Mouse (Mus musculus) lung, postnatal 14 days (tissue): ENCODE measurements around the gene Bmp4.

ENCODE experiments used
- DNase-seq: peaks from one replicate; pipeline ENCODE4 v3.0.0; 2021

Gene Bmp4

DNA sequence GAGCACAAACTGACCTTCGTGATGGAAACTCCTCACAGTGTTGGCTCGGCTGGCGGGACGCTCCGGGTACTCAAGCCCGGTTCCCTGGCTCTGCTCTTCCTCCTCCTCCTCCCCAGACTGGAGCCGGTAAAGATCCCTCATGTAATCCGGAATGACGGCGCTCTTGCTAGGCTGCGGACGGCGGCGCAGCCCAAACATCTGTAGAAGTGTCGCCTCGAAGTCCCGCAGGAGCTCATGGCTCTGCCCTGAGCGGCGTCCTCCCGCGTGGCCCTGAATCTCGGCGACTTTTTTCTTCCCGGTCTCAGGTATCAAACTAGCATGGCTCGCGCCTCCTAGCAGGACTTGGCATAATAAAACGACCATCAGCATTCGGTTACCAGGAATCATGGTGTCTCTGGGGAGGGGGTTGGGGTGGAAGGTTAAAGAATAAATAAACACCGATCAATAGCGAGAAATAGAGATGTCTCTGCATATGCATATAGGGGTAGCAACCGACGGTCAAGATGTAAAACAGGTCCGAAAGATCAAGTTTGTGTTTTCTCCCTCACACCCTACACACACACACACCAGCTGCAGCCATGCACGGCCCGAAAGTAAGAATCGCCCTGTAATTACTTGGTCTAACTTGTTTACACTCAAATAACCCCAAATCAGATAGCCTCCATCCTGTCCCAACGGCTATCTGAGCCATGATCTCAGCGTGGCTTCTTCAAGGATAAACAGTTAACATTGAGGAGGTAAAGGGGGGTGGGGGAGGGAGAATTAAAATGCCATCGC, 4.6 kb downstream of the Bmp4 start:
- no peak for DNase-seq

DNA sequence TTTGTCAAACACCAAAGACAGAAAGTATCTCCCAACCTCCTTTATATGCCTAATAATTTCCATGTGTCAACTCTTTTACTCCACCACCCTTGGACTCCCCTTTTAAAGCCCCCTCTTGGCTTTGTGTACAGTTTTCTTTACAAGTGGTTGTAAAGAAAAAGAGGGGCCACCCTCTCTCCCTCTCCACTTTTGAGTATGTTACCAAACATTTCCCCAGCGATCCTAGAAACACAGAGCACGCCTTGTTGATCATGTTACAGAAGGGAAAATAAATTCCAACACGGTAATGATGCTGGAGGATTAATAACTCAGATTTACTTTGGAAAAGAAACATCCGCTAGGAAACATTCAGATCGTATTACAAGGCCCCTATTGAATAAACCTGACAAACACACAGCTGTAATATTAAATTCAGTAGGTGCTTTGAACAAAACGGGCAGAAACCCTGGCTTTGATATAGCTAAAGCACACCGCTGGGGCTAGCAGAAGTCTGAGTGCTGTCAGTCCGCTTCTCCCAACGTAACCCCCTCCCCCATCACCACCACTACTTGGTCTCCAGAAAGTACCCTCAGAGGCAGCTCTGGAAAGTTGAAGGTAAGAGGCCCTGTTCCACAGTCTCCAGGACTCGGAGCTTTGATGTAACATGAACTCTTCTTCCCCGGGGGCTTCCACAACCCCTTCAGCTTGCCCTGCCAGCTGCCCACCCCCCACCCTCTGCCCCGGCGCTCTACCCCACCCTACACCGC, 5.3 kb downstream of the Bmp4 start:
- DNase-seq: no peak

DNA sequence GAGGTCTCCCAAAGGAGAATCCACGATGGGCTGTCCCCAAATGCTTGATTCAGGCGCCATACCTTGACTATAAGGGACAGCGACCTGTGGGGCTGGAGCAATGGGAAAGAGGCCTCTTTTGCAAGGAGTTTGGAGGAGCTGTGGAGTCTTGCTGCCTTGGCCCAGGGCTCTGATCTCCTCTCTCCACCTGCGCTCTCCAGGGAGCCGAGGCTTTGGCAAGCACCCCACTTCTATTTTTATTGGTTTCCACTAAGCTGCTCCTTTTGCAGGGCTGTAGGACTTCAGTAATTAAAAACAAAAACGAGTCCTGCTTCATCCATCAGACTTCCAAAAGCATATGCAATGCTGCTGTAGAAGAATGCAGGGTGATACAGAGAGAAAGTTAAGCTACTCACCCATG, 9.0 kb downstream of the Bmp4 start:
- no peak for DNase-seq

DNA sequence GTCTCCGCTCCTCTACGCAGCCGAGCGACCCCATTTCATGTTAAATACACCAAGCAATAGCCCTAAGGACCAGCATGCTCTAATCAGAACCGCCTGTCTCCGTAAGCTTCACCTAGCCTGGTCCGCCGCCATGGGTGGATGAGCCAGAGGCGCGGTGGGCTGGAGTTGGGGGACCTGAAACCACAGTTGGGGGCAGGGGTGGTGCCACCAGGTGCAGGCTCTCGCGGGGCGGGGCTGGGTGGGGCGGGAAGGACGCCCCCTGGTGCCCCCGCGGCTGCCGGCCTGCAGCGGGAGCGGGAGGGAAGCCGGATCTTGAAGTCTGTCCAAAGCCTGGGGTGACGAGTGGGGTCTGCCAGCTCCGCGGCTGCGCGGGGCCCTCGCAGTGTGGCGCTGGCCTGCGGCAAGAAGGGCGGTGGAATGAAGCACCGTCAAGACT, 10.2 kb downstream of the Bmp4 start:
- DNase-seq: peak; percentile 46

GRCm38 (mm10) chr14:46379285-46379684, 11.2 kb downstream of the Bmp4 start, which contains the start of gene Gm15217:
Gm15217 (plus strand) TSS chr14:46379414.
- DNase-seq: no peak

DNA sequence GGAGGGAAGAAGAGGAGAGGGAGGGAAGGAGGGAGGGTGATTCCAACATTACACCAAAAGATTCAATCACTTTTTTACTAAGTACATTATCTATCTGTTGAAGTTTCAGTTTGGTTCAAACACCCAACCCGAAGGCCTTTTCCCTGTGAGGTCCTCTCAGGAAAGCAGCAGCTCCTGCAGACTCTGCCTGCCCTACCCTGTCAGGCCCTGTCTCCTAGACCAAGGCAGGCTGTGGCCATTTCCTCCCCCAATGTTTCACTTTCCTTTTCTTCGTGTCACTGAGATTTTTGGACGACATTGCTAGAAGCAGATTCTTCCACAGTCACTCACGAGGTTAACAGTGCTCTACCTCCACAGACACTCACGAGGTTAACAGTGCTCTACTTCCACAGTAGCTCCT, 14.7 kb downstream of the Bmp4 start:
- peak; percentile 4 for DNase-seq

GRCm38 (mm10) chr14:46372452-46372851, 18.0 kb downstream of the Bmp4 start:
- DNase-seq: no peak

GRCm38 (mm10) chr14:46363209-46363608, 27.3 kb downstream of the Bmp4 start:
- peak; percentile 50 for DNase-seq

DNA sequence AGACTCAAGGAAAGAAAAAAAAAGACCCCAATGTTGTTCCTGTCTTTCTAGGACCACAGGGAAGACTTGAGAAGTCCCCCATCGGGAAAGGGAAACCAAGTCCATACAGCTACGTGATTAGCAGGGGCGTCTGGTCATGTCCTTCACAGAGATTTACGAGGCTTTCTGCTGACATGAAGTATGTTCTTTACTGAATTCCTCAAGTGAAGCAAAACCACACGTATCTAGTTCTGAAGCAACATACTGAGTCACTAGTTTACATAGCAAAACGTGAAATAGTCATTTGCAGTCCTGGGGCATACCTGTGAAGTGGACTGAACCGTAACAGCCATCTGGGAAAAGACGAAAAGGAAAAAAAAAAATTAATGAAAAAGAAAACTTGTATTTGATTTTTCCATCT, 32.8 kb downstream of the Bmp4 start:
- no peak for DNase-seq

DNA sequence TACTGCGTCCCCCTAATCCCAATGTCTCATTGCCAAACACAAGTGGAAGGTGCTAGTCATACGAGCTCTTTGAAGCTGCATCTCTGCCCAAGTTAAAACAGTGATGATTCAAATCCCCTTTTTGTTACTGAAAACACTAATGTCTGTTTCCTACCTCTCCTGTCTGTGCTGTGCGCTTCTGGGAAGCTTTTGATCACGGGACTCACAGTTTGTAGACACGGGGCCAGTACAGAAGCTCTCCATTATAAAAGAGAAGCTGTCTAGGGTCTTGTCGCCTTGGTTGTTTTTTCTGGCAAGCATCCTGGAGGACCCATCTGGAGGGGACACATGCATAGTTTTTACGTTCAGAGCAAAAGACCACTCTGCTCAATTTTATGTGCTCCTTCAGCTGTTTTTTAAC, 33.2 kb downstream of the Bmp4 start:
- no peak for DNase-seq

GRCm38 (mm10) chr14:46344750-46345149, 45.7 kb downstream of the Bmp4 start:
- no peak for DNase-seq

DNA sequence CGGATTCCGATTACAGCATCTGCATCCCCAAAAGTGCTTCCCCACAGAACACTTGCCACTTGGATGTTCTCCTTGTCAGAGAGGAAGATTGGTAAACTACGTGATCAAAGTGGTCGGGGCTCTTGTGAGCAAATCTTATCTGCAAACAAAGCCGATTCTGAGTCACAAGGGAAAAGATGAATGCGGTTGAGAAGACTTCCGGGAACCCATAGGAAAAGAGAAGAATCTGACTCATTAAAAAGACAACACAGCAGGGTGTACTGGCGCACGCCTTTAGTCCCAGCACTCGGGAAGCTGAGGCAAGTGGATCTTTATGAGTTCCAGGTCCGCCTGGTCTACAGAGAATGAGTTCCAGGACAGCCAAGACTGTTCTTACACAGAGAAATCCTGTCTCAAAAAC, 51.7 kb downstream of the Bmp4 start:
- no peak for DNase-seq
